Mouse (Mus musculus) E14TG2a.4 (cell line): ENCODE measurements around the gene Cd244a.

Source experiments
- H3K27me3 ChIP-seq: 2 replicates; pipeline ENCODE4 v1.6.1; 2014; ENCODE audit warnings: low read length, control low read depth; ENCODE audit not compliant: insufficient read depth
- H3K36me3 ChIP-seq: 2 replicates; pipeline ENCODE4 v1.6.1; 2014; ENCODE audit warnings: low read length, control low read depth; ENCODE audit not compliant: insufficient read depth
- H3K4me1 ChIP-seq: replicated peaks from 2 replicates; pipeline ENCODE4 v1.6.1; 2014; ENCODE audit warnings: low read depth, low read length, control low read depth
- H3K4me3 ChIP-seq: replicated peaks from 2 replicates; pipeline ENCODE4 v1.5.1; 2014; ENCODE audit warnings: mild to moderate bottlenecking, low read length
- H3K9me3 ChIP-seq: 2 replicates; pipeline ENCODE4 v1.6.1; 2014; ENCODE audit warnings: low read length, control low read depth
- CTCF ChIP-seq: conservative IDR thresholded peaks from 2 replicates; pipeline ENCODE4 v1.5.1; 2014; ENCODE audit warnings: low read length
- NANOG ChIP-seq: IDR thresholded peaks from 2 replicates; pipeline ENCODE4 v1.6.1; 2014; ENCODE audit warnings: borderline replicate concordance, low read length, mixed read lengths
- POU5F1 ChIP-seq: IDR thresholded peaks from 2 replicates; pipeline ENCODE4 v1.6.1; 2014; ENCODE audit warnings: low read length, borderline replicate concordance

The Cd244a gene

GRCm38 (mm10) chr1:171558898-171559297, at the start of gene Cd244a:
Gene Cd244a, plus strand, starts transcription at chr1:171559193.
- Histone ChIP-seq H3K36me3 (no peaks in the 10 kb centered on the region), H3K4me3 (no peak within 1 kb of the TSS), H3K27me3 (no peaks in the 10 kb centered on the region), H3K9me3 (peaks cover 7% of the 10 kb centered on the region), H3K4me1 (peaks cover 19% of the 10 kb centered on the region)
- no peak for TF ChIP-seq POU5F1
- no peak for TF ChIP-seq NANOG
- TF ChIP-seq CTCF, result no peak

GRCm38 (mm10) chr1:171513234-171513633, 45.8 kb upstream of the Cd244a start:
- Histone ChIP-seq H3K4me1 (no peaks in the 10 kb centered on the region), H3K4me3 (no peak overlapping the region), H3K27me3 (0 out of 2 replicates have a peak, but pooled peaks cover 8% of the 10 kb centered on the region), H3K36me3 (no peaks in the 10 kb centered on the region), H3K9me3 (peaks cover 40% of the 10 kb centered on the region)
- TF ChIP-seq NANOG (no peak), CTCF (peak; percentile 69), POU5F1 (no peak)

GRCm38 (mm10) chr1:171513760-171514159, 45.2 kb upstream of the Cd244a start:
- H3K4me3 ChIP-seq, result no peak overlapping the region
- TF ChIP-seq CTCF (no peak), POU5F1 (no peak), NANOG (no peak)
- no peaks in the 10 kb centered on the region for H3K4me1 ChIP-seq

GRCm38 (mm10) chr1:171515039-171515438, 44.0 kb upstream of the Cd244a start:
- no peaks in the 10 kb centered on the region for H3K4me1 ChIP-seq
- no peaks in the 10 kb centered on the region for H3K36me3 ChIP-seq
- TF ChIP-seq NANOG, result no peak
- peak; percentile 11; the same call in 1 of the 2 replicates for TF ChIP-seq CTCF
- peaks cover 30% of the 10 kb centered on the region for H3K9me3 ChIP-seq
- H3K4me3 ChIP-seq, result no peak overlapping the region
- H3K27me3 ChIP-seq, result 0 out of 2 replicates have a peak, but pooled peaks cover 8% of the 10 kb centered on the region

More at GRCm38 (mm10) chr1:171513760-171514159, 45.2 kb upstream of the Cd244a start:
- 0 out of 2 replicates have a peak, but pooled peaks cover 8% of the 10 kb centered on the region for H3K27me3 ChIP-seq
- H3K9me3 ChIP-seq, result peaks cover 43% of the 10 kb centered on the region
- H3K36me3 ChIP-seq, result no peaks in the 10 kb centered on the region

- Histone ChIP-seq H3K36me3 (no peaks in the 10 kb centered on the region), H3K4me3 (no peak overlapping the region), H3K27me3 (0 out of 2 replicates have a peak, but pooled peaks cover 8% of the 10 kb centered on the region), H3K9me3 (peaks cover 25% of the 10 kb centered on the region), H3K4me1 (no peaks in the 10 kb centered on the region)
- TF ChIP-seq POU5F1, result no peak
- no peak for TF ChIP-seq CTCF
- TF ChIP-seq NANOG, result no peak
Observed at GRCm38 (mm10) chr1:171515557-171515956, 43.4 kb upstream of the Cd244a start.

- no peak overlapping the region for H3K4me3 ChIP-seq
- H3K9me3 ChIP-seq, result peaks cover 14% of the 10 kb centered on the region
- H3K4me1 ChIP-seq, result no peaks in the 10 kb centered on the region
- no peaks in the 10 kb centered on the region for H3K36me3 ChIP-seq
- peaks cover 5% of the 10 kb centered on the region for H3K27me3 ChIP-seq
- TF ChIP-seq NANOG, result no peak
- no peak for TF ChIP-seq POU5F1
- TF ChIP-seq CTCF, result no peak
Observed at GRCm38 (mm10) chr1:171531367-171531766, 27.6 kb upstream of the Cd244a start.

GRCm38 (mm10) chr1:171532830-171533229, 26.2 kb upstream of the Cd244a start:
- TF ChIP-seq NANOG (no peak), POU5F1 (no peak), CTCF (no peak)
- Histone ChIP-seq H3K27me3 (peaks cover 5% of the 10 kb centered on the region), H3K4me1 (no peaks in the 10 kb centered on the region), H3K36me3 (no peaks in the 10 kb centered on the region), H3K9me3 (peaks cover 14% of the 10 kb centered on the region), H3K4me3 (no peak overlapping the region)

- no peak overlapping the region for H3K4me3 ChIP-seq
- no peaks in the 10 kb centered on the region for H3K4me1 ChIP-seq
- peaks cover 29% of the 10 kb centered on the region for H3K9me3 ChIP-seq
- no peaks in the 10 kb centered on the region for H3K36me3 ChIP-seq
- peaks cover 5% of the 10 kb centered on the region for H3K27me3 ChIP-seq
- TF ChIP-seq POU5F1, result no peak
- TF ChIP-seq CTCF, result 0 out of 2 replicates have a peak, but pooled peaks have one; percentile 5
- TF ChIP-seq NANOG, result no peak
Observed at GRCm38 (mm10) chr1:171534557-171534956, 24.4 kb upstream of the Cd244a start.

GRCm38 (mm10) chr1:171535194-171535593, 23.8 kb upstream of the Cd244a start, which contains the start of gene Itln1:
Gene Itln1, minus strand, starts transcription at chr1:171535294.
- H3K27me3 ChIP-seq, result peaks cover 5% of the 10 kb centered on the region
- no peak within 1 kb of the TSS for H3K4me3 ChIP-seq
- H3K36me3 ChIP-seq, result no peaks in the 10 kb centered on the region
- no peaks in the 10 kb centered on the region for H3K4me1 ChIP-seq
- H3K9me3 ChIP-seq, result peaks cover 35% of the 10 kb centered on the region
- no peak for TF ChIP-seq POU5F1
- TF ChIP-seq CTCF, result no peak
- TF ChIP-seq NANOG, result no peak
